Mouse (Mus musculus): ENCODE measurements around the gene Ski. TPM values are rescaled to one million over a fixed set of nuclear protein-coding genes. Genes with fewer than 3 reads are reported as not detected.
A peak's percentile ranks its signal among the peaks of the same experiment; 100 is the strongest.

Ski gene
- polyA plus RNA-seq, 1 experiment from 2014 or later: 15.5 TPM

DNA sequence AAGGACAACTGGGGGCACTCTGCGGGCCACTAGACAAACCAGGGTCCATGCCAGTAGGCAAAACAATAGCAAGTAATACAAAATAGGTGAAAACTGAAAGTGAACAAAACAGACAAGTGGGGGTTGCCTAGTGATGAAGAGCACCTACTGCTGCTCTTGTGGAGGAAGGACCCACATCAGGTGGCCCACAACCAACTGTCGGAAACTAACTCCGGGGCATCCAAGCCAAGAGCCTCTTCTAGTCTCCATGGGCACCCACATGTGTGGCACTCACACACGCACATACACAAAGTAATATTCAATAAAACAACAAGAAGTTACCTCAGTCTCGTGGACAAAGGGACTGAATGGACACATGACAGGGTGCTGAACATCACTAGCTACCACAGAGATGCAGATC lies 12.9 kb downstream of the Ski start:
- WGBS: 94% methylated on average over 5 of the region's 5 CpGs

DNA sequence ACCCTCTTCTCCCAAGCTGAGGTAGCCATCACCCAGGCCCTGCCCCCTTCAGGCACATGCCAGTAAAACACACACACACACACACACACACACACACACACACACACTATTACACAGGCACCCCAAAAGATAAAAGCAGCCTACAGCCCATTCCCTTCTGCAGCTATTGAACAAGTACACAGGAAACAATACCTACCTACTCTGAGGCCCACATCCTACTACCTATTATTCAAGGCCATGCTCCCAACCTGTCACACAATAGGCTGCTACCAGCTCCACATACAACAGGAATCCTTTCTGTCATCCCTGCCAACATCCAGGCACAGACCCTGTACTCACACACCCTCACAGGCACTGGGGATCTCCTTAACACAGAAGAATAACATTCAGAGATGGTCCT lies 13.3 kb downstream of the Ski start:
- Histone ChIP-seq H3K4me3 (replicated peaks; ENCODE audit: low read depth, low read length) (no peak overlapping the region), H3K36me3 (ENCODE audit: insufficient read depth, low read length) (peaks cover 17% of the 10 kb centered on the region), H3K9ac (ENCODE audit: low read depth, low read length) (no peak overlapping the region), H3K27ac (peak overlapping the region; percentile 64), H3K4me2 (ENCODE audit: low read length) (no peak overlapping the region), H3K27me3 (ENCODE audit: insufficient read depth, low read length) (no peaks in the 10 kb centered on the region), H3K4me1 (replicated peaks; ENCODE audit: insufficient read depth, low read length) (peaks cover 48% of the 10 kb centered on the region), H3K9me3 (replicated peaks; ENCODE audit: low read length) (no peaks in the 10 kb centered on the region)
- DNase-seq (ENCODE audit: low spot score) (no peak), ATAC-seq (replicated peaks; ENCODE audit: low FRiP score, low read depth) (no peak)
- no peak for TF ChIP-seq CTCF (IDR thresholded peaks at IDR 0.05; ENCODE audit: low read depth)

More for the DNA sequence above, 12.9 kb downstream of the Ski start:
- no peak for TF ChIP-seq CTCF (IDR thresholded peaks at IDR 0.05; ENCODE audit: low read depth)
- Histone ChIP-seq H3K27ac (no peak overlapping the region), H3K36me3 (ENCODE audit: insufficient read depth, low read length) (peaks cover 17% of the 10 kb centered on the region), H3K4me3 (replicated peaks; ENCODE audit: low read depth, low read length) (no peak overlapping the region), H3K27me3 (ENCODE audit: insufficient read depth, low read length) (no peaks in the 10 kb centered on the region), H3K9me3 (replicated peaks; ENCODE audit: low read length) (no peaks in the 10 kb centered on the region), H3K4me2 (ENCODE audit: low read length) (no peak overlapping the region), H3K9ac (ENCODE audit: low read depth, low read length) (no peak overlapping the region), H3K4me1 (replicated peaks; ENCODE audit: insufficient read depth, low read length) (peaks cover 52% of the 10 kb centered on the region)
- ATAC-seq (replicated peaks; ENCODE audit: low FRiP score, low read depth) (no peak), DNase-seq (ENCODE audit: low spot score) (no peak)

DNA sequence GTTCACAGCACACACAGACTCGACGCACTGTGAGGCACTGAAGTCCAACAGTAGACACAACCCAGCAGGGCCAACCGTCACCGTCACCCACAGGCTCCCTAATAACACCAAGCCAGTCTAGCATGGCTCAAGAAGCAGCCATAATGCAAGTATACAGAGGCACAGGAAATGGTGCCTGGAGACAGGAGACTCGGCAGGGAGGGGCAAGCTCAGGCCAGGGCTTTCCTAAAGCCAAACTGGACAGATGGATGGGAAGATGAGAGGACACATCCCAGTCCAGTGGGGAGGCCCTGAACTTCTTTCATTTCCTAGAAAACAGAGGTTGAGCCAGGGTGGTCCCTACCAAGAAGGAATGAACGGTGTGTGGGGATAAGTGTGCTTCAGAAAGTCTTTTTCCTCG lies 13.8 kb downstream of the Ski start:
- ATAC-seq (replicated peaks; ENCODE audit: low FRiP score, low read depth): no peak
- no peak for TF ChIP-seq CTCF (IDR thresholded peaks at IDR 0.05; ENCODE audit: low read depth)

DNA sequence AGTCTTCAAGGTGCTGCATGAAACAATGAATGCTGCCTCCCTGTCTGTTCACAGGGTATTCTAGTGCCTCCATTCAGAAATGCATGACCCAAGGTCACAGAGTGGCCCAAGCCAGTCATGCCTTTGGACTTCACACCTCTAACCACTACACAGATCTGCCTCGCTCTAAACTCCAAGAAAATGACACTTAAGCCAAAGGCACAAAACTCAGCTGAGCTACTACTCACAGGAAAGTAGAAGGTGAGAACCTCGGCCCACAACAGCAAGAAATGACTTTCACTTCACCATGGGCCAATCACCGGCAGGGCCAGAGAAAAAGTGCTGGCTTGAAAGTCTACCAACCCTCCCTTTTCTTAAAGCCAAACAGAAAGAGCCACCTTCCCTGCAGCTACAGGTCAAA lies 14.6 kb downstream of the Ski start:
- Histone ChIP-seq H3K4me1 (replicated peaks; ENCODE audit: insufficient read depth, low read length) (peaks cover 37% of the 10 kb centered on the region), H3K4me3 (replicated peaks; ENCODE audit: low read depth, low read length) (no peak overlapping the region), H3K9ac (ENCODE audit: low read depth, low read length) (no peak overlapping the region), H3K27ac (peak overlapping the region; percentile 64; the same call in 1 of the 2 replicates), H3K27me3 (ENCODE audit: insufficient read depth, low read length) (no peaks in the 10 kb centered on the region), H3K36me3 (ENCODE audit: insufficient read depth, low read length) (peaks cover 17% of the 10 kb centered on the region), H3K4me2 (ENCODE audit: low read length) (no peak overlapping the region), H3K9me3 (replicated peaks; ENCODE audit: low read length) (no peaks in the 10 kb centered on the region)
- ATAC-seq (replicated peaks; ENCODE audit: low FRiP score, low read depth) (no peak), DNase-seq (ENCODE audit: low spot score) (no peak)
- no peak for TF ChIP-seq CTCF (IDR thresholded peaks at IDR 0.05; ENCODE audit: low read depth)
- 47% methylated on average over 3 of the region's 3 CpGs for WGBS

More for the DNA sequence above, 13.8 kb downstream of the Ski start:
- no peak overlapping the region for H3K9ac ChIP-seq (ENCODE audit: low read depth, low read length)
- H3K36me3 ChIP-seq (ENCODE audit: insufficient read depth, low read length): peaks cover 17% of the 10 kb centered on the region
- WGBS: 45% methylated on average over 7 of the region's 7 CpGs
- no peaks in the 10 kb centered on the region for H3K27me3 ChIP-seq (ENCODE audit: insufficient read depth, low read length)
- H3K9me3 ChIP-seq (replicated peaks; ENCODE audit: low read length): no peaks in the 10 kb centered on the region
- H3K4me1 ChIP-seq (replicated peaks; ENCODE audit: insufficient read depth, low read length): peaks cover 43% of the 10 kb centered on the region
- peak overlapping the region; percentile 64 for H3K27ac ChIP-seq
- no peak overlapping the region for H3K4me2 ChIP-seq (ENCODE audit: low read length)
- no peak for DNase-seq (ENCODE audit: low spot score)
- H3K4me3 ChIP-seq (replicated peaks; ENCODE audit: low read depth, low read length): no peak overlapping the region

DNA sequence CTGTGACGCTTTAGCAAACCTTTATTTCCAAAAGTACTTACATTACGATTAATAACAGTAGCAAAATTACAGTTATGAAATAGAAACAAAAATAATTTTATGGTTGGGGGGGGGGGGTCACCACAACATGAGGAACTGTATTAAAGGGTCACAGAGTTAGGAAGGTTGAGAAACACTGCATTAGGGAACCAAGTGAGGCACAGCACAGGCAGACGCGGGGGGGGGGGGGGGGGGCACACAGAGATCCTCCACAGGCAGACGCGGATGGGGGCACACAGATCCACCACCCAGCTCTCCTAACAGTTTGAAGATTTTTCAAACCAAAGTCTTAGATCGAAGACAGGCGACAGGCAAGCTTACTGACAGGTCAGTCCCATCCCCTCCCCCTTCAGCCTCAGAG lies 15.9 kb downstream of the Ski start:
- Histone ChIP-seq H3K4me2 (ENCODE audit: low read length) (no peak overlapping the region), H3K27me3 (ENCODE audit: insufficient read depth, low read length) (no peaks in the 10 kb centered on the region), H3K36me3 (ENCODE audit: insufficient read depth, low read length) (peaks cover 17% of the 10 kb centered on the region), H3K9me3 (replicated peaks; ENCODE audit: low read length) (no peaks in the 10 kb centered on the region), H3K27ac (peak overlapping the region; percentile 78; the same call in 1 of the 2 replicates), H3K4me3 (replicated peaks; ENCODE audit: low read depth, low read length) (no peak overlapping the region), H3K9ac (ENCODE audit: low read depth, low read length) (peak overlapping the region; percentile 27; the same call in 1 of the 2 replicates), H3K4me1 (replicated peaks; ENCODE audit: insufficient read depth, low read length) (peaks cover 46% of the 10 kb centered on the region)
- no peak for TF ChIP-seq CTCF (IDR thresholded peaks at IDR 0.05; ENCODE audit: low read depth)
- 74% methylated on average over 8 of the region's 8 CpGs for WGBS
- ATAC-seq (replicated peaks; ENCODE audit: low FRiP score, low read depth) (no peak), DNase-seq (ENCODE audit: low spot score) (no peak)

DNA sequence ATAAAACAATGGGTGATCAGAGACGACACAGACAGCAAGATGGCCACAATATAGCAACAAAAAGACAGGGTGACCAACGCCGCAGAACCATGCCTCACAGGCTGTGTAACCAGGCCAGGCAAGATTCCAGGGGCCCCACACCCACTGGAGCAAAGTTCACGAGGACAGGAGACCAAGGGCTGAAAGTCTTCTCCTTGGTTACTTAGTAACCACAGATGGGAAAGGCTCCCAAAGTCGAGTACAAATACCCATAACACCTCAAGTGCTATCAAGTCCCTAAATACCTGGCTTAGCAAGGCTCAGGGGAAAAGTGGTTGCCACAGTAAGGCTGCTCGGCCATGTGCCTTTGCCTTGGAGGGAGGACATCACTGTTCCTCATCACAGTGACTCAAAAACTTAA lies 16.5 kb downstream of the Ski start:
- no peak for TF ChIP-seq CTCF (IDR thresholded peaks at IDR 0.05; ENCODE audit: low read depth)
- peak overlapping the region; percentile 78 for H3K27ac ChIP-seq
- H3K9me3 ChIP-seq (replicated peaks; ENCODE audit: low read length): no peaks in the 10 kb centered on the region
- ATAC-seq (replicated peaks; ENCODE audit: low FRiP score, low read depth) (peak; percentile 50), DNase-seq (ENCODE audit: low spot score) (no peak)
- peaks cover 13% of the 10 kb centered on the region for H3K36me3 ChIP-seq (ENCODE audit: insufficient read depth, low read length)
- no peak overlapping the region for H3K4me2 ChIP-seq (ENCODE audit: low read length)
- H3K27me3 ChIP-seq (ENCODE audit: insufficient read depth, low read length): no peaks in the 10 kb centered on the region
- 0 out of 2 replicates have a peak overlapping the region, but pooled peaks have one; percentile 31 for H3K9ac ChIP-seq (ENCODE audit: low read depth, low read length)
- peaks cover 49% of the 10 kb centered on the region for H3K4me1 ChIP-seq (replicated peaks; ENCODE audit: insufficient read depth, low read length)
- 46% methylated on average over 6 of the region's 6 CpGs for WGBS
- no peak overlapping the region for H3K4me3 ChIP-seq (replicated peaks; ENCODE audit: low read depth, low read length)

DNA sequence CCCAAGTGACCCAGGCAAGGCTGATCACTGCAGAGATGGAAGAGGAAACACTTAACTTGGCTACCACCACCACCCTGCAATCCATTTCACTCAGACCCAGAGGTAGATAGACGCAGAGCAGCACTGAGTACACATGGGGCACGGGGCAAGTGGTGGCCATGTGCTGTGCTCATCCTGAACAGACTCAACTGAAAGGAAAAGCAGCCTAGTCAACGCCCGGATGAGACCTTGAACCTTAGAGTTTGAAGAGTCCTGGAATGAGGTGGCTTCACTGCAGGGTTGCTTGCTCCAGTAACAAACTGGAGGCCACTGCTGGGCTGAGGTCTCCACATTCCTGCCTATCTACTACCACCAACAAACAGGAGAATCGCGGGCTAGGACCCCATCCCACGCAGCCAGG lies 20.6 kb downstream of the Ski start:
- Histone ChIP-seq H3K4me1 (replicated peaks; ENCODE audit: insufficient read depth, low read length) (peaks cover 53% of the 10 kb centered on the region), H3K4me2 (ENCODE audit: low read length) (no peak overlapping the region), H3K9me3 (replicated peaks; ENCODE audit: low read length) (no peaks in the 10 kb centered on the region), H3K27me3 (ENCODE audit: insufficient read depth, low read length) (no peaks in the 10 kb centered on the region), H3K36me3 (ENCODE audit: insufficient read depth, low read length) (0 out of 2 replicates have a peak, but pooled peaks cover 5% of the 10 kb centered on the region), H3K4me3 (replicated peaks; ENCODE audit: low read depth, low read length) (no peak overlapping the region), H3K9ac (ENCODE audit: low read depth, low read length) (no peak overlapping the region), H3K27ac (peak overlapping the region; percentile 56)
- 0 out of 2 replicates have a peak, but pooled peaks have one; percentile 38 for ATAC-seq (replicated peaks; ENCODE audit: low FRiP score, low read depth)
- no peak for DNase-seq (ENCODE audit: low spot score)
- TF ChIP-seq CTCF (IDR thresholded peaks at IDR 0.05; ENCODE audit: low read depth): no peak
- 76% methylated on average over 7 of the region's 7 CpGs for WGBS
